Mouse (Mus musculus) heart, embryonic 14.5 days (tissue): ENCODE measurements around the gene Lce1b. TPM values are rescaled to one million over a fixed set of nuclear protein-coding genes. Genes with fewer than 3 reads are reported as not detected.

Experiments
- polyA plus RNA-seq: library from polyadenylated mRNA; unstranded; fragments of >200 nt; fragmentation: Nextera tagmentation; extraction: Ambion mirVana; gene quantifications from 2 replicates; pipeline ENCODE4 v1.2.1, GENCODE M21; 2014

The Lce1b gene
- polyA plus RNA-seq, 1 experiment from 2014 or later = not detected

Other genes with a start within 250 kb of the Lce1b start
- gene Sprr2i, start 248.9 kb downstream of the Lce1b start, polyA plus RNA-seq = not detected in 2 replicates
- gene Sprr2j-ps, start 238.8 kb downstream of the Lce1b start, polyA plus RNA-seq = not detected in 2 replicates
- 5.2 and 5.9 TPM in 2 replicates for gene Gm9774, start 227.5 kb downstream of the Lce1b start, polyA plus RNA-seq
- not detected in 2 replicates for gene Sprr2k, start 224.3 kb downstream of the Lce1b start, polyA plus RNA-seq
- gene Sprr1b, start 218.1 kb downstream of the Lce1b start, polyA plus RNA-seq = not detected in 2 replicates
- gene Sprr3, start 198.2 kb downstream of the Lce1b start, polyA plus RNA-seq = not detected in 2 replicates
- gene Sprr1a, start 171.0 kb downstream of the Lce1b start, polyA plus RNA-seq = 0.78 TPM in 1 of 2 replicates, not detected in the other
- gene Sprr4, start 156.4 kb downstream of the Lce1b start, polyA plus RNA-seq = not detected in 2 replicates
- not detected in 2 replicates for gene 2310046K23Rik, start 122.4 kb downstream of the Lce1b start, polyA plus RNA-seq
- not detected in 2 replicates for gene Ivl, start 83.2 kb downstream of the Lce1b start, polyA plus RNA-seq
- not detected in 2 replicates for gene Smcp, start 67.9 kb downstream of the Lce1b start, polyA plus RNA-seq
- not detected in 2 replicates for gene 2210017I01Rik, start 49.4 kb downstream of the Lce1b start, polyA plus RNA-seq
- gene Lce6a, start 35.3 kb downstream of the Lce1b start, polyA plus RNA-seq = not detected in 2 replicates
- gene Lce1a1, start 8.6 kb downstream of the Lce1b start, polyA plus RNA-seq = not detected in 2 replicates
- not detected in 2 replicates for gene Lce1a2, start 13.4 kb upstream of the Lce1b start, polyA plus RNA-seq
- not detected in 2 replicates for gene Lce1c, start 22.3 kb upstream of the Lce1b start, polyA plus RNA-seq
- gene Lce1d, start 30.3 kb upstream of the Lce1b start, polyA plus RNA-seq = not detected in 2 replicates
- gene Lce1e, start 52.1 kb upstream of the Lce1b start, polyA plus RNA-seq = not detected in 2 replicates
- gene Lce1f, start 63.4 kb upstream of the Lce1b start, polyA plus RNA-seq = not detected in 2 replicates
- not detected in 2 replicates for gene Gm38119, start 82.2 kb upstream of the Lce1b start, polyA plus RNA-seq
- not detected in 2 replicates for gene Lce1g, start 95.4 kb upstream of the Lce1b start, polyA plus RNA-seq
- not detected in 2 replicates for gene Lce1h, start 108.1 kb upstream of the Lce1b start, polyA plus RNA-seq
- gene Lce1i, start 122.0 kb upstream of the Lce1b start, polyA plus RNA-seq = not detected in 2 replicates
- not detected in 2 replicates for gene Lce1j, start 133.6 kb upstream of the Lce1b start, polyA plus RNA-seq
- gene Lce1k, start 151.0 kb upstream of the Lce1b start, polyA plus RNA-seq = not detected in 2 replicates
- not detected in 2 replicates for gene Kprp, start 170.3 kb upstream of the Lce1b start, polyA plus RNA-seq
- gene Lce1l, start 194.4 kb upstream of the Lce1b start, polyA plus RNA-seq = not detected in 2 replicates
- gene 2310050C09Rik, start 213.3 kb upstream of the Lce1b start, polyA plus RNA-seq = not detected in 2 replicates